Mouse (Mus musculus): ENCODE data around the gene Doc2b. TPM values are rescaled to one million over a fixed set of nuclear protein-coding genes. Genes with fewer than 3 reads are reported as not detected.

Doc2b gene
- polyA plus RNA-seq, 1 experiment from 2014 or later, result 0.68 TPM

GRCm38 (mm10) chr11:75751082-75751481, 44.8 kb downstream of the Doc2b start:
- no peak overlapping the region for H3K27ac ChIP-seq (ENCODE audit: low read length)
- H3K36me3 ChIP-seq (ENCODE audit: control insufficient read depth, insufficient read depth, low read length), result peaks cover 9% of the 10 kb centered on the region
- H3K4me1 ChIP-seq (replicated peaks; ENCODE audit: control insufficient read depth, insufficient read depth, low read length), result peaks cover 17% of the 10 kb centered on the region

DNA sequence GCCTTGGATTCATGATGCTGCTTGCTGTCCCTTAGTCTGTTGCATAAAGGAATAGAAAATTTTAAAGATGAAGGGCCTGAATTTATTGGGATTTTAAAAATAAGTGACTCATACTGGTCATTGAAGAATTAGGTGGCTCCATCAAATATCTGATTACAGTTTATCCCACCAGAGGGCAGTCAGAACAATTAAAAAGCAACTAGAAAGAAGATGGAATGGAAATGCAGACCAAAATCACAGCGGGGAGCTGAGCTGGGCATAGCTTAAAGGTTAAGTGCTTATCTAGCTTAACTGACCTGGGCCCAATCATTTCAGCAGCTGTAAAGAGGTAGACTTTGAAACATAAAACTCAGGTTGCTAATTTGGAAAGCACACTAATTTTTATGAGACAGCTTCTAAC, 45.3 kb downstream of the Doc2b start:
- Histone ChIP-seq H3K9me3 (ENCODE audit: control insufficient read depth, low read length) (no peaks in the 10 kb centered on the region), H3K36me3 (ENCODE audit: control insufficient read depth, insufficient read depth, low read length) (peaks cover 5% of the 10 kb centered on the region), H3K9ac (ENCODE audit: low read length) (no peak overlapping the region), H3K4me1 (replicated peaks; ENCODE audit: control insufficient read depth, insufficient read depth, low read length) (peaks cover 20% of the 10 kb centered on the region), H3K27me3 (ENCODE audit: control insufficient read depth, insufficient read depth, low read depth, low read length) (no peaks in the 10 kb centered on the region), H3K4me2 (ENCODE audit: low read depth, low read length) (no peak overlapping the region), H3K4me3 (ENCODE audit: low read length) (no peak overlapping the region), H3K27ac (ENCODE audit: low read length) (no peak overlapping the region)
- no peak for ATAC-seq (ENCODE audit: low read depth)
- WGBS, result 72% methylated on average over 1 of the region's 1 CpGs

More at GRCm38 (mm10) chr11:75751082-75751481, 44.8 kb downstream of the Doc2b start:
- Histone ChIP-seq H3K27me3 (ENCODE audit: control insufficient read depth, insufficient read depth, low read depth, low read length) (no peaks in the 10 kb centered on the region), H3K4me3 (ENCODE audit: low read length) (no peak overlapping the region), H3K4me2 (ENCODE audit: low read depth, low read length) (no peak overlapping the region), H3K9ac (ENCODE audit: low read length) (no peak overlapping the region), H3K9me3 (ENCODE audit: control insufficient read depth, low read length) (no peaks in the 10 kb centered on the region)
- WGBS, result 68% methylated on average over 4 of the region's 4 CpGs
- no peak for ATAC-seq (ENCODE audit: low read depth)

GRCm38 (mm10) chr11:75744761-75745160, 51.1 kb downstream of the Doc2b start:
- Histone ChIP-seq H3K27me3 (ENCODE audit: control insufficient read depth, insufficient read depth, low read depth, low read length) (no peaks in the 10 kb centered on the region), H3K4me3 (ENCODE audit: low read length) (no peak overlapping the region), H3K4me1 (replicated peaks; ENCODE audit: control insufficient read depth, insufficient read depth, low read length) (peaks cover 33% of the 10 kb centered on the region), H3K4me2 (ENCODE audit: low read depth, low read length) (no peak overlapping the region), H3K27ac (ENCODE audit: low read length) (no peak overlapping the region), H3K9ac (ENCODE audit: low read length) (no peak overlapping the region), H3K36me3 (ENCODE audit: control insufficient read depth, insufficient read depth, low read length) (peaks cover 2% of the 10 kb centered on the region; the same call in 1 of the 2 replicates), H3K9me3 (ENCODE audit: control insufficient read depth, low read length) (no peaks in the 10 kb centered on the region)
- WGBS, result 81% methylated on average over 3 of the region's 3 CpGs
- ATAC-seq (ENCODE audit: low read depth), result no peak

GRCm38 (mm10) chr11:75741615-75742014, 54.2 kb downstream of the Doc2b start:
- Histone ChIP-seq H3K4me3 (ENCODE audit: low read length) (no peak overlapping the region), H3K36me3 (ENCODE audit: control insufficient read depth, insufficient read depth, low read length) (peaks cover 5% of the 10 kb centered on the region), H3K9me3 (ENCODE audit: control insufficient read depth, low read length) (no peaks in the 10 kb centered on the region), H3K4me1 (replicated peaks; ENCODE audit: control insufficient read depth, insufficient read depth, low read length) (peaks cover 33% of the 10 kb centered on the region), H3K4me2 (ENCODE audit: low read depth, low read length) (no peak overlapping the region), H3K27me3 (ENCODE audit: control insufficient read depth, insufficient read depth, low read depth, low read length) (no peaks in the 10 kb centered on the region), H3K27ac (ENCODE audit: low read length) (no peak overlapping the region), H3K9ac (ENCODE audit: low read length) (no peak overlapping the region)
- no peak for ATAC-seq (ENCODE audit: low read depth)
- WGBS, result 67% methylated on average over 3 of the region's 3 CpGs

GRCm38 (mm10) chr11:75740204-75740603, 55.6 kb downstream of the Doc2b start:
- Histone ChIP-seq H3K4me3 (ENCODE audit: low read length) (no peak overlapping the region), H3K9ac (ENCODE audit: low read length) (no peak overlapping the region), H3K27me3 (ENCODE audit: control insufficient read depth, insufficient read depth, low read depth, low read length) (no peaks in the 10 kb centered on the region), H3K4me2 (ENCODE audit: low read depth, low read length) (no peak overlapping the region), H3K27ac (ENCODE audit: low read length) (no peak overlapping the region), H3K36me3 (ENCODE audit: control insufficient read depth, insufficient read depth, low read length) (peaks cover 5% of the 10 kb centered on the region), H3K4me1 (replicated peaks; ENCODE audit: control insufficient read depth, insufficient read depth, low read length) (peaks cover 36% of the 10 kb centered on the region), H3K9me3 (ENCODE audit: control insufficient read depth, low read length) (no peaks in the 10 kb centered on the region)
- 45% methylated on average over 3 of the region's 3 CpGs for WGBS
- ATAC-seq (ENCODE audit: low read depth), result no peak

GRCm38 (mm10) chr11:75738477-75738821, 57.4 kb downstream of the Doc2b start:
- Histone ChIP-seq H3K4me3 (ENCODE audit: low read length) (no peak overlapping the region), H3K36me3 (ENCODE audit: control insufficient read depth, insufficient read depth, low read length) (peaks cover 5% of the 10 kb centered on the region), H3K27ac (ENCODE audit: low read length) (no peak overlapping the region), H3K4me2 (ENCODE audit: low read depth, low read length) (no peak overlapping the region), H3K4me1 (replicated peaks; ENCODE audit: control insufficient read depth, insufficient read depth, low read length) (peaks cover 43% of the 10 kb centered on the region), H3K9ac (ENCODE audit: low read length) (no peak overlapping the region), H3K27me3 (ENCODE audit: control insufficient read depth, insufficient read depth, low read depth, low read length) (no peaks in the 10 kb centered on the region), H3K9me3 (ENCODE audit: control insufficient read depth, low read length) (no peaks in the 10 kb centered on the region)
- WGBS, result 92% methylated on average over 7 of the region's 7 CpGs
- ATAC-seq (ENCODE audit: low read depth), result no peak

DNA sequence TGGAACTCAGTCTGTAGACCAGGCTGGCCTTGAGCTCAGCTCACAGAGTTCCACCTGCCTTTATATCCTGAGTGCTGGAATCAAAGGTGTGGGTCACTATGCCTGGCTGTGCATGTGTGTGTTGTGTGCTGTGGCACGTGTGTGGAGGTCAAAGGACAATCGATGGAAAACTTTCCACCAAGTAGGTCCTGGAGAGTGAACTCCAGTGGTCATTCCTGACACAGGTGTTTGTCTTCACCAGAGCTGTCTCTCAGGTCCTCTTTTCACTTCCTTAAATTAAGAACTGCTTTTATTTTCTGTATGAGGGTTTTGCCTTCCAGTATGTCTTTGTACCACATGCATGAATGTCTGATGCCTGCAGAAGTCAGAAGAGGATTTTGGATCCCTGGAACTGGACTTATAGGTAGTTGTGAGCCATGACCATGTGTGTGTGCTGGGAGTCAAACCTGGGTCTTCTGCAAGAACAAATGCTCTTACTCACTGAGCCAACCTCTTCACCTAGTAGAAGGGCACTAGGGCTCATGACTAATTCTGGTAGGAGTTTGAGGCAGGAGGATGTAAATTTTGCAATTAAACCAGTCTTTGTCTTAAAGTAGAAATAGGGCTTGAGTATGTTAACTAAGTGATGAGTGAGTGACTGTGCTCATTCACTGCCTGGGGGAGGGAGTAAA, 57.9 kb downstream of the Doc2b start:
- Histone ChIP-seq H3K9ac (ENCODE audit: low read length) (no peak overlapping the region), H3K4me3 (ENCODE audit: low read length) (no peak overlapping the region)

GRCm38 (mm10) chr11:75736978-75737377, 58.9 kb downstream of the Doc2b start:
- no peak overlapping the region for H3K27ac ChIP-seq (ENCODE audit: low read length)
- peaks cover 5% of the 10 kb centered on the region for H3K36me3 ChIP-seq (ENCODE audit: control insufficient read depth, insufficient read depth, low read length)
- no peaks in the 10 kb centered on the region for H3K27me3 ChIP-seq (ENCODE audit: control insufficient read depth, insufficient read depth, low read depth, low read length)
- no peak overlapping the region; the same call in 1 of the 2 replicates for H3K4me2 ChIP-seq (ENCODE audit: low read depth, low read length)
- peaks cover 48% of the 10 kb centered on the region for H3K4me1 ChIP-seq (replicated peaks; ENCODE audit: control insufficient read depth, insufficient read depth, low read length)
- no peaks in the 10 kb centered on the region for H3K9me3 ChIP-seq (ENCODE audit: control insufficient read depth, low read length)
- no peak overlapping the region for H3K4me3 ChIP-seq (ENCODE audit: low read length)
- no peak overlapping the region; the same call in 1 of the 2 replicates for H3K9ac ChIP-seq (ENCODE audit: low read length)
- 39% methylated on average over 3 of the region's 3 CpGs for WGBS
- no peak for ATAC-seq (ENCODE audit: low read depth)

More for the DNA sequence above, 57.9 kb downstream of the Doc2b start:
- WGBS, result 69% methylated on average over 2 of the region's 2 CpGs
- no peak overlapping the region for H3K4me2 ChIP-seq (ENCODE audit: low read depth, low read length)
- no peaks in the 10 kb centered on the region for H3K27me3 ChIP-seq (ENCODE audit: control insufficient read depth, insufficient read depth, low read depth, low read length)
- H3K9me3 ChIP-seq (ENCODE audit: control insufficient read depth, low read length), result no peaks in the 10 kb centered on the region
- H3K36me3 ChIP-seq (ENCODE audit: control insufficient read depth, insufficient read depth, low read length), result peaks cover 5% of the 10 kb centered on the region
- ATAC-seq (ENCODE audit: low read depth), result no peak
- H3K4me1 ChIP-seq (replicated peaks; ENCODE audit: control insufficient read depth, insufficient read depth, low read length), result peaks cover 43% of the 10 kb centered on the region
- H3K27ac ChIP-seq (ENCODE audit: low read length), result no peak overlapping the region

GRCm38 (mm10) chr11:75735462-75736252, 60.2 kb downstream of the Doc2b start:
- WGBS, result 66% methylated on average over 5 of the region's 5 CpGs
- Histone ChIP-seq H3K27me3 (ENCODE audit: control insufficient read depth, insufficient read depth, low read depth, low read length) (no peaks in the 10 kb centered on the region), H3K27ac (ENCODE audit: low read length) (no peak overlapping the region), H3K36me3 (ENCODE audit: control insufficient read depth, insufficient read depth, low read length) (peaks cover 5% of the 10 kb centered on the region), H3K9me3 (ENCODE audit: control insufficient read depth, low read length) (no peaks in the 10 kb centered on the region), H3K4me1 (replicated peaks; ENCODE audit: control insufficient read depth, insufficient read depth, low read length) (peaks cover 44% of the 10 kb centered on the region), H3K4me2 (ENCODE audit: low read depth, low read length) (peak overlapping the region; percentile 76), H3K4me3 (ENCODE audit: low read length) (peak overlapping the region; percentile 89; the same call in 1 of the 2 replicates), H3K9ac (ENCODE audit: low read length) (no peak overlapping the region)
- ATAC-seq (ENCODE audit: low read depth), result no peak

Measured in lung, embryonic 16.5 days (tissue).